Mouse (Mus musculus) left cerebral cortex, adult 2 months (tissue): ENCODE measurements at regions not wholly inside any gene's neighbourhood (a gene's known extent, or its start where the extent isn't known, plus 50 kb on each side); places are given as distances from the start of the nearest gene placed in this dataset.

Experiments
- DNase-seq, 2 experiments: peaks; one replicate each; pipeline ENCODE4 v3.0.0; 2021 to 2022; ENCODE audit warnings: low spot score in 2 of 2, mixed read lengths in 1 of 2; ENCODE audit errors: extremely low spot score in 1 of 2
- H3K27ac ChIP-seq: fragments of 200-600 bp; 2 replicates; pipeline ENCODE4 v1.8.1; 2022
- H3K4me3 ChIP-seq: fragments of 200-600 bp; 2 replicates; pipeline ENCODE4 v1.8.1; 2022
- CTCF ChIP-seq: fragments of 200-600 bp; IDR thresholded peaks from 2 replicates; pipeline ENCODE4 v1.8.1; 2022; ENCODE audit warnings: antibody characterized with exemption, mild to moderate bottlenecking, moderate library complexity
- intact Hi-C: fragments of 180-260 bp; cut with DNase I; formaldehyde crosslinking; loops from one replicate; pipeline ENCODE4 v1.15.1; 2025

DNA sequence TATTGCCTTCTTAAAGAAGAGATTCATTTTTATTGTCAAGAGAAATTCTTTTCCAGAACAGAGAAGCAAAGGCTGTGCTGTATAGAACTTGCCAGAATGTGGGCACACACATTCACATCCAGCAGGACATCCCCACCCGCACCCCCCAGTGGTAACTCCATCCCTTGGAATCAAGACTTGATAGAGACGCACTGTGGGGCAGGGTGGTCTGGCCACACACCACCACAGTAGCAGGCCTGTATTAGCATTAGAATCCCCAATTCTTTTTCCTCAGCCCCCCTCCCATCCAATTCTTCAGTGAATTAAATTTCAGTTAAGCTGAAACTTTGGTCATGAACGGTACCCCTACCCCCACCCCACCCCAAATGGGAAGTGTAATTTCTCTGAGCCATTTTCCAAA, 92.5 kb upstream of the Dio3 start:
- Histone ChIP-seq H3K27ac (no peak overlapping the region), H3K4me3 (no peak overlapping the region)
- no peak for TF ChIP-seq CTCF
- no peak for DNase-seq
- intact Hi-C loops = no loop called here

DNA sequence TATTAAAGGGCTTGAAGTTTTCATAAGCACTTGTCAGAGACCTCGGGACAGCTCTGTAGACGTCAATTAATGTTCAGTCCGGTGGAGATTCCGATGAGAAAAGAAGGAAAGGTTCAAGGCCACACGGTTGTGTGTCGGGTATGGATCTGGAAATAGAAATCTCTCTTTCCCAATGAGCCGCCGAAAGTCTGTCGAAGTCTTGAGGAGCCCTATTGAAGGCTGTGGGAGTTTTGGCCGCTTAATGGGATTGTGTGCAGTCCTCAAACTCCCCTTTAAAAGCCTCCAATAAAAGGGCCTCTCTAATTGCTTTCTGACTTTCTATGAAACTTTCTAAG, 92.0 kb upstream of the Dio3 start:
- Histone ChIP-seq H3K4me3 (no peak overlapping the region), H3K27ac (no peak overlapping the region)
- intact Hi-C loops = no loop called here
- DNase-seq = no peak
- no peak for TF ChIP-seq CTCF

- no peak for TF ChIP-seq CTCF
- DNase-seq = no peak
- Histone ChIP-seq H3K4me3 (no peak overlapping the region), H3K27ac (no peak overlapping the region)
- intact Hi-C loops = no loop called here
Observed at GRCm38 (mm10) chr12:110187246-110188135, 91.4 kb upstream of the Dio3 start.

GRCm38 (mm10) chr12:110188136-110188631, 90.7 kb upstream of the Dio3 start:
- intact Hi-C loops = no loop called here
- TF ChIP-seq CTCF = no peak
- Histone ChIP-seq H3K27ac (no peak overlapping the region), H3K4me3 (no peak overlapping the region)
- no peak for DNase-seq

- Histone ChIP-seq H3K27ac (no peak overlapping the region), H3K4me3 (no peak overlapping the region)
- DNase-seq = no peak
- TF ChIP-seq CTCF = no peak
- intact Hi-C loops = no loop called here
Observed at GRCm38 (mm10) chr12:110188641-110189328, 90.1 kb upstream of the Dio3 start.

DNA sequence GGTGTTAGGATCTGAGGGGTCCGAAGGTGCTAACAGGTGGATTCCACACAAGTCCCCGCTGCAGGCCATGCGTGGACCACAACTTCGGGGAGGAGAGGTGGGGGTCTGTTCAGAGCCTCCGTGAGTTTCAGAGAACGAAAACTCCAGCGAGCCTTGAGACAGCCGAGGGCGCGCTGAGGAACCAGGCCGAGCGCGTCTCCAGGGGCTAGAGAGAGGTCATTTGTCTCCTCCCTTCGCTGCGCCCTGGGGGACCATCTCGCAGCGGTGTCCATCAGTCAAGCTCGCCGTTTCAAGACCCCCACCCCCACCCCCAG, 89.6 kb upstream of the Dio3 start:
- no peak for TF ChIP-seq CTCF
- intact Hi-C loops = no loop called here
- Histone ChIP-seq H3K4me3 (no peak overlapping the region), H3K27ac (no peak overlapping the region)
- no peak for DNase-seq

DNA sequence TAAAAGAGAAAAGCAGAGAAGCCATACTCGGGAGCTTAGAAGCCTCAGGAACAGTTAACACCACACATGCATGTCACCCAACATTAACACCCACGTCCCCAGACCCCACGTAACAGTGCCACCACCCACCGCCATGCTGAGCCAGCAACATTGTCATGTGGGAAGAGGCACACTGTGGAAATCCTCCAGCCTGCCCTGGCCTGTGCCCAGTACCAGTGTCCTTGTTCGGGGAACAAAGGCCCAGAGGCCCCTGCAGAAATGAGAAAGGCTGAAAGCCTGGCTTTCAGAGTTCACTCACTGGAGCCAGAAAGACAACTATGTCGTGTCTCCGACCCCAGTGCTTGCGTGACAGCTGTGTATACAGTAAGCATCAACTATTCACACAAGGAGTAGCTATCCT, 86.7 kb upstream of the Dio3 start:
- TF ChIP-seq CTCF = no peak
- Histone ChIP-seq H3K4me3 (no peak overlapping the region), H3K27ac (no peak overlapping the region)
- intact Hi-C loops = no loop called here
- DNase-seq = no peak

DNA sequence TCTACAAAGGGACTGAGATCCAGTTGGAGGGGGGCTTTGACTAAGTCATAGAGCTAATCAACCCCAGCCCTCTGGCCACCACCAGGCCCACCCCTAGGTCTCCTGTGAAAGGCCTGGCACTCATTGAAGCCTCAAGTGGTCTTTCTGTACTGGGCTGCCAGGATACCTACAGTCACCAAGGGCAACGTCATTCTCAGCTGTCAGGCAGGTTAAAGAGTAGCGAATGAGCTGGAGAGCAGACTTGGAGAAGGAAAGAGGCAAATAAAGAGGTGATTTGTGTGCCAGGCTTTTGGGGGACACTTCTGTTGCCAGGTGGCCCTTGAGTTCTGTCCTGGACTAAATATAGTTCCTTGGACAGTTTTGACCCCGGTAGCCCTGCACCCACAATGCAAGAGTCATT, 81.5 kb upstream of the Dio3 start:
- DNase-seq = no peak
- Histone ChIP-seq H3K4me3 (no peak overlapping the region), H3K27ac (no peak overlapping the region)
- intact Hi-C loops = no loop called here
- no peak for TF ChIP-seq CTCF

DNA sequence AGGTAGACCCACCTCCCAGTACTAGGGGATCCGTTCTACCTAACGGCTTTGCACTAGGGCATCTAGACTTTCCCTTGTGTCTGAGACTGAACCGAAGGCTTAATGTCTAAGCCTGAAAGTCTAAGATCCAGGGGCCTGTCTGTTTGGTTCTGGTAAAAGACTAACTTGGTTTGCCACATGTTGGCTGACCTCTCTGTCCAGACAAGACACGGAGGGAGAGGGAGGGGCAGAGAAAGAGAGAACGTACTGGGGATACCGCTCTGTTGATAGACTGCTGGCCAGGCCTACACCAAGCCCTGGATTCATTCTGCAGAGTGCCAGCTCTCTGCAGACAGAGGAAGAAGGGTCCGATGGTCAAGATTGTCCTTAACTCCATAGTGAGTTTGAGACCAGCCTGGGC, 78.4 kb upstream of the Dio3 start:
- no peak for TF ChIP-seq CTCF
- intact Hi-C loops = no loop called here
- DNase-seq = no peak
- Histone ChIP-seq H3K4me3 (no peak overlapping the region), H3K27ac (no peak overlapping the region)

- DNase-seq = no peak
- Histone ChIP-seq H3K27ac (no peak overlapping the region), H3K4me3 (no peak overlapping the region)
- no peak for TF ChIP-seq CTCF
- intact Hi-C loops = no loop called here
Observed at GRCm38 (mm10) chr12:110200887-110201286, 78.0 kb upstream of the Dio3 start.

GRCm38 (mm10) chr12:110203271-110204014, 75.4 kb upstream of the Dio3 start:
- H3K4me3 ChIP-seq = no peak overlapping the region
- TF ChIP-seq CTCF = no peak
- H3K27ac ChIP-seq = no peak overlapping the region
- DNase-seq = no peak
- intact Hi-C loops = no loop called here
